In the genomic region with DNA sequence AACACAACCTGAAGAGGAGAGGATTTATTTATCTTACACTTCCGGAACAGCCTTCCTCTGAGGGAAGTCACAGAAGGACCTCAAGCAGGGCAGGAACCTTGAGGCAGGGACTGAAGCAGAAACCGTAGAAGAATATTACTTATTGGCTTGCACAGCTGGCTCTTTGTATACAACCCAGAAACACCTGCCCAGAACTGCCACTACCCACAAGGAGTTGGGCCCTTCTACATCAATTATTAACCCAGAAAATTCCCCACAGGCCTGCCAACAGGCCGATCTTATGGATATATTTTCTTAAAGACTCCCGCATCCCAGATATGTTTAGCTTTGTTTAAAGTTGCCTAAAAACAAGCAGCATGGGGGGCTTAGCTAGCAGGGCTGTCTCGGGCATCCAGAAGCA, we compare ENCODE assay signal across 31 mouse cellular contexts.
"Had no signal": no experiment of that assay in that cellular context is flagged by ENCODE, and none has a peak within 500 bp of the region (broad histone marks: within the 10 kb centered on the region; RNA-seq: fewer than 3 reads in every experiment).

No protein-coding gene starts in this region.

- H3K4me2 ChIP-seq: heart, embryonic 11.5 days; heart, embryonic 12.5 days; heart, embryonic 13.5 days; heart, embryonic 15.5 days; hindbrain, embryonic 12.5 days; hindbrain, embryonic 13.5 days; hindbrain, embryonic 14.5 days; hindbrain, embryonic 15.5 days; kidney, embryonic 15.5 days had no signal

- H3K4me3 ChIP-seq: heart, embryonic 10.5 days; heart, embryonic 12.5 days; heart, embryonic 13.5 days; heart, embryonic 15.5 days; hindbrain, embryonic 10.5 days; hindbrain, embryonic 12.5 days; hindbrain, embryonic 13.5 days; hindbrain, embryonic 15.5 days; kidney, embryonic 15.5 days; layer of hippocampus, adult 2 months; left cerebral cortex, adult 2 months had no signal

- H3K36me3 ChIP-seq: heart, embryonic 10.5 days; heart, embryonic 12.5 days; heart, embryonic 13.5 days; heart, embryonic 15.5 days; hindbrain, embryonic 10.5 days; hindbrain, embryonic 12.5 days; hindbrain, embryonic 13.5 days; hindbrain, embryonic 15.5 days; kidney, embryonic 15.5 days had no signal

- ATAC-seq: hindbrain, embryonic 16.5 days; hindbrain, postnatal 0 days; inflammation-experienced regulatory T-cells, adult 6 months had no signal

- DNase-seq: heart, postnatal 10 days; heart, postnatal 14 days; heart, postnatal 36 days; heart, postnatal 4 days; kidney, adult 11 months; kidney, adult 18-20 months; kidney, adult 8-10 months; kidney, adult 9 months; kidney, postnatal 14 days; kidney, postnatal 25 days; kidney, postnatal 36 days; kidney, postnatal 4 days; layer of hippocampus, adult 9-11 months; layer of hippocampus, postnatal 36 days had no signal

- H3K9me3 ChIP-seq: heart, embryonic 10.5 days; heart, embryonic 12.5 days; heart, embryonic 13.5 days; heart, embryonic 15.5 days; hindbrain, embryonic 10.5 days; hindbrain, embryonic 12.5 days; hindbrain, embryonic 13.5 days; hindbrain, embryonic 15.5 days; kidney, embryonic 15.5 days had no signal

- H3K27me3 ChIP-seq: heart, embryonic 12.5 days; heart, embryonic 13.5 days; heart, embryonic 15.5 days; hindbrain, embryonic 12.5 days; hindbrain, embryonic 13.5 days; hindbrain, embryonic 15.5 days; kidney, embryonic 15.5 days had no signal

- H3K4me1 ChIP-seq: heart, embryonic 10.5 days; hindbrain, embryonic 10.5 days; hindbrain, embryonic 12.5 days; hindbrain, embryonic 13.5 days; hindbrain, embryonic 15.5 days; kidney, embryonic 15.5 days had no signal

- H3K9ac ChIP-seq: heart, embryonic 12.5 days; heart, embryonic 13.5 days; heart, embryonic 15.5 days; hindbrain, embryonic 12.5 days; hindbrain, embryonic 13.5 days; hindbrain, embryonic 14.5 days; hindbrain, embryonic 15.5 days; kidney, embryonic 15.5 days had no signal

- H3K27ac ChIP-seq: heart, embryonic 10.5 days; heart, embryonic 13.5 days; heart, embryonic 15.5 days; hindbrain, embryonic 10.5 days; hindbrain, embryonic 12.5 days; hindbrain, embryonic 13.5 days; hindbrain, embryonic 14.5 days; hindbrain, embryonic 15.5 days; hindbrain, postnatal 0 days; kidney, embryonic 15.5 days; kidney, postnatal 0 days; layer of hippocampus, adult 2 months; left cerebral cortex, adult 2 months had no signal
